ENCODE assay signal across 17 mouse cellular contexts in genomic region chr5:102424636-102425242, GRCm38 (mm10). TPM values are rescaled to one million over a fixed set of nuclear protein-coding genes. Genes with fewer than 3 reads are reported as not detected.
DNase-seq lines count a peak whose midpoint lies in the region; ATAC-seq and TF ChIP-seq lines count a peak whose summit lies in the region.
"Had no signal": no experiment of that assay in that cellular context is flagged by ENCODE, and none has a peak within 500 bp of the region (broad histone marks: within the 10 kb centered on the region; RNA-seq: fewer than 3 reads in every experiment).

No protein-coding gene starts in this region.

- no peaks in the 10 kb centered on the region for H3K36me3 ChIP-seq in heart, embryonic 10.5 days
- H3K36me3 ChIP-seq in lung, embryonic 16.5 days (ENCODE audit: control insufficient read depth, insufficient read depth, low read length), result no peaks in the 10 kb centered on the region
- no peaks in the 10 kb centered on the region for H3K36me3 ChIP-seq in intestine, embryonic 16.5 days (ENCODE audit: control insufficient read depth, insufficient read depth, low read length)
- no peaks in the 10 kb centered on the region for H3K36me3 ChIP-seq in forebrain, postnatal 0 days (ENCODE audit: insufficient read depth)
- H3K36me3 ChIP-seq in hindbrain, embryonic 16.5 days (ENCODE audit: control insufficient read depth, insufficient read depth, low read length), result no peaks in the 10 kb centered on the region
- H3K36me3 ChIP-seq: hindbrain, embryonic 12.5 days; liver, embryonic 12.5 days had no signal

- no peaks in the 10 kb centered on the region for H3K27me3 ChIP-seq in heart, embryonic 10.5 days (ENCODE audit: insufficient read depth, poor library complexity, severe bottlenecking)
- H3K27me3 ChIP-seq in lung, embryonic 16.5 days (ENCODE audit: control insufficient read depth, insufficient read depth, low read depth, low read length), result no peaks in the 10 kb centered on the region
- no peaks in the 10 kb centered on the region for H3K27me3 ChIP-seq in intestine, embryonic 16.5 days (replicated peaks; ENCODE audit: control insufficient read depth, insufficient read depth, low read length)
- H3K27me3 ChIP-seq in forebrain, postnatal 0 days (ENCODE audit: insufficient read depth, low read length), result no peaks in the 10 kb centered on the region
- no peaks in the 10 kb centered on the region for H3K27me3 ChIP-seq in hindbrain, embryonic 16.5 days (replicated peaks; ENCODE audit: control insufficient read depth, insufficient read depth, low read length)
- H3K27me3 ChIP-seq: hindbrain, embryonic 12.5 days; liver, embryonic 12.5 days had no signal

- DNase-seq in heart, adult 11 months, result peak; percentile 72
- no peak for DNase-seq in heart, embryonic 10.5 days (ENCODE audit: low spot score)
- DNase-seq in R1 (ENCODE audit: low read depth, low spot score), result peak; percentile 67
- DNase-seq in forebrain, postnatal 0 days, result no peak
- DNase-seq: adrenal gland, postnatal 14 days; cerebellum, adult 11-12 months; heart, postnatal 10 days; kidney, adult 18-20 months; kidney, postnatal 10 days; midbrain, embryonic 14.5 days had no signal

- TF ChIP-seq CTCF in forebrain, postnatal 0 days (IDR thresholded peaks at IDR 0.05; ENCODE audit: low read depth), result no peak

- H3K9me3 ChIP-seq in heart, embryonic 10.5 days, result no peaks in the 10 kb centered on the region
- H3K9me3 ChIP-seq in lung, embryonic 16.5 days (ENCODE audit: control insufficient read depth, low read length), result no peaks in the 10 kb centered on the region
- H3K9me3 ChIP-seq in intestine, embryonic 16.5 days (ENCODE audit: control insufficient read depth, low read length), result no peaks in the 10 kb centered on the region
- H3K9me3 ChIP-seq in forebrain, postnatal 0 days (ENCODE audit: low read length), result no peaks in the 10 kb centered on the region
- 0 out of 2 replicates have a peak, but pooled peaks cover 2% of the 10 kb centered on the region for H3K9me3 ChIP-seq in hindbrain, embryonic 16.5 days (ENCODE audit: control insufficient read depth, low read length)
- H3K9me3 ChIP-seq: hindbrain, embryonic 12.5 days; liver, embryonic 12.5 days had no signal

- WGBS in heart, embryonic 10.5 days, result 79% methylated on average over 16 of the region's 16 CpGs
- 72% methylated on average over 16 of the region's 16 CpGs for WGBS in lung, embryonic 16.5 days
- WGBS in intestine, embryonic 16.5 days, result 85% methylated on average over 16 of the region's 16 CpGs
- 87% methylated on average over 16 of the region's 16 CpGs for WGBS in forebrain, postnatal 0 days
- WGBS in hindbrain, embryonic 16.5 days, result 89% methylated on average over 16 of the region's 16 CpGs

- peak; percentile 71 for ATAC-seq in lung, embryonic 16.5 days (ENCODE audit: low read depth)
- ATAC-seq in megakaryocyte progenitor cell, adult 5-6 weeks (replicated peaks; ENCODE audit: poor library complexity), result peak; percentile 90
- no peak for ATAC-seq in intestine, embryonic 16.5 days
- ATAC-seq in forebrain, postnatal 0 days, result no peak
- no peak for ATAC-seq in hindbrain, embryonic 16.5 days
- ATAC-seq: liver, embryonic 12.5 days had no signal

- H3K27ac ChIP-seq in heart, embryonic 10.5 days, result no peak overlapping the region
- 0 out of 2 replicates have a peak overlapping the region, but pooled peaks have one; percentile 32 for H3K27ac ChIP-seq in lung, embryonic 16.5 days (ENCODE audit: low read length)
- H3K27ac ChIP-seq in intestine, embryonic 16.5 days (ENCODE audit: low read length), result no peak overlapping the region
- no peak overlapping the region for H3K27ac ChIP-seq in forebrain, postnatal 0 days (ENCODE audit: low read depth, low read length)
- no peak overlapping the region for H3K27ac ChIP-seq in hindbrain, embryonic 16.5 days (ENCODE audit: low read depth, low read length)
- H3K27ac ChIP-seq: hindbrain, embryonic 12.5 days; left cerebral cortex, adult 2 months; liver, embryonic 12.5 days had no signal

- H3K9ac ChIP-seq in lung, embryonic 16.5 days (ENCODE audit: low read length), result no peak overlapping the region
- no peak overlapping the region for H3K9ac ChIP-seq in intestine, embryonic 16.5 days (ENCODE audit: low read depth, low read length)
- H3K9ac ChIP-seq in forebrain, postnatal 0 days, result no peak overlapping the region
- H3K9ac ChIP-seq in hindbrain, embryonic 16.5 days (ENCODE audit: low read depth, low read length), result no peak overlapping the region
- H3K9ac ChIP-seq: hindbrain, embryonic 12.5 days; liver, embryonic 12.5 days had no signal

- H3K4me3 ChIP-seq in heart, embryonic 10.5 days, result no peak overlapping the region
- H3K4me3 ChIP-seq in lung, embryonic 16.5 days (ENCODE audit: low read length), result 0 out of 2 replicates have a peak overlapping the region, but pooled peaks have one; percentile 7
- no peak overlapping the region for H3K4me3 ChIP-seq in intestine, embryonic 16.5 days (ENCODE audit: low read length)
- H3K4me3 ChIP-seq in forebrain, postnatal 0 days (ENCODE audit: low read depth, low read length), result no peak overlapping the region
- H3K4me3 ChIP-seq in hindbrain, embryonic 16.5 days (ENCODE audit: low read length), result no peak overlapping the region
- H3K4me3 ChIP-seq: hindbrain, embryonic 12.5 days; left cerebral cortex, adult 2 months; liver, embryonic 12.5 days had no signal

- H3K4me2 ChIP-seq in lung, embryonic 16.5 days (ENCODE audit: low read depth, low read length), result 0 out of 2 replicates have a peak overlapping the region, but pooled peaks have one; percentile 8
- H3K4me2 ChIP-seq in intestine, embryonic 16.5 days (ENCODE audit: low read depth, low read length), result no peak overlapping the region
- no peak overlapping the region for H3K4me2 ChIP-seq in forebrain, postnatal 0 days (ENCODE audit: low read depth)
- no peak overlapping the region for H3K4me2 ChIP-seq in hindbrain, embryonic 16.5 days (ENCODE audit: low read length)
- H3K4me2 ChIP-seq: hindbrain, embryonic 12.5 days; liver, embryonic 12.5 days had no signal

- H3K4me1 ChIP-seq in heart, embryonic 10.5 days, result no peaks in the 10 kb centered on the region
- no peaks in the 10 kb centered on the region for H3K4me1 ChIP-seq in lung, embryonic 16.5 days (replicated peaks; ENCODE audit: control insufficient read depth, insufficient read depth, low read length)
- H3K4me1 ChIP-seq in intestine, embryonic 16.5 days (ENCODE audit: control insufficient read depth, insufficient read depth, low read length), result no peaks in the 10 kb centered on the region
- no peaks in the 10 kb centered on the region for H3K4me1 ChIP-seq in forebrain, postnatal 0 days (ENCODE audit: insufficient read depth)
- no peaks in the 10 kb centered on the region for H3K4me1 ChIP-seq in hindbrain, embryonic 16.5 days (ENCODE audit: control insufficient read depth, insufficient read depth, low read depth, low read length)
- H3K4me1 ChIP-seq: hindbrain, embryonic 12.5 days; liver, embryonic 12.5 days had no signal

RNA-seq across cellular contexts. Expression of gene Arhgap24, which starts 56.5 kb away (rescaled TPM):
- polyA plus RNA-seq in heart, embryonic 10.5 days (2016; fragmentation: Nextera tagmentation; extraction: Ambion mirVana), result 6.0 and 8.1 TPM in 2 replicates
- polyA plus RNA-seq in lung, embryonic 16.5 days (2015; fragmentation: Nextera tagmentation; extraction: Ambion mirVana), result 40.1 TPM in 2 replicates
- 0.96 and 1.4 TPM in 2 replicates for total RNA-seq in megakaryocyte progenitor cell, adult 5-6 weeks (2015)
- 1.7 and 2.3 TPM in 2 replicates for total RNA-seq in megakaryocyte progenitor cell, adult 5-6 weeks (2017)
- polyA plus RNA-seq in intestine, embryonic 16.5 days (2015; fragmentation: Nextera tagmentation; extraction: Ambion mirVana), result 11.3 and 11.5 TPM in 2 replicates
- total RNA-seq in forebrain, postnatal 0 days (2014; rRNA removed), result 5.3 and 8.6 TPM in 2 replicates
- 3.7 and 6.0 TPM in 2 replicates for polyA plus RNA-seq in forebrain, postnatal 0 days (2015; fragmentation: Nextera tagmentation; extraction: Ambion mirVana)
- polyA plus RNA-seq in hindbrain, embryonic 16.5 days (2015; fragmentation: Nextera tagmentation; extraction: Ambion mirVana), result 13.8 and 15.0 TPM in 2 replicates

Comparison
In these comparisons a context has a peak if more than half of its experiments do, and no peak if none do; other contexts are left out.
1. DNase-seq: peak in heart, adult 11 months (single experiment) and R1 (single experiment); none in heart, embryonic 10.5 days (single experiment) and forebrain, postnatal 0 days (single experiment).
2. ATAC-seq: peak in lung, embryonic 16.5 days (single experiment) and megakaryocyte progenitor cell, adult 5-6 weeks (single experiment); none in intestine, embryonic 16.5 days (single experiment), forebrain, postnatal 0 days (single experiment) and hindbrain, embryonic 16.5 days (single experiment).